Mouse (Mus musculus) B cell, adult 62 days (primary cell): ENCODE measurements around the gene Obox6. TPM values are rescaled to one million over a fixed set of nuclear protein-coding genes. Genes with fewer than 3 reads are reported as not detected.

Experiments used
- total RNA-seq: library from RNA; stranded (reverse); gene quantifications from 4 replicates; pipeline ENCODE4 v1.2.4, GENCODE M21; 2023

The Obox6 gene
- total RNA-seq: not detected in 4 replicates

DNA sequence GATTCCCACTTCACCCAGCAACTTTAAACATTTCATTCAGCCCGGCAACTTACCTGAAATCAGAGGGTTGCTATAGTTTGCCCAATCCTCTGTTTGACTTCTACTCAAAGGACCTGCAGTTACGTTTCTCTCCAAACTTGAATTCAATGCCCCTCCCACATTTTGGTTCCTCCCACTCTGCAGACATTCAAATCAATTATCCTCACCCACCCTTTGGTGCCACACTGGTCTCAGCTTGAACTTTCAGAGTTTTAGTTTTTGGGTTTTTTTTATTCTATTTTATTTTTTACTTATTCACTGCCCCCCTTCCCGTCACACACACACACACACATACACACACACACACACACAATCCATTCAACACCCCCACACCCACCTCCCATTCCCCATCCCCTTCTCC, at the start of gene Obox6:
Obox6 (minus strand) TSS at position 101 of the 400 bp plus-strand sequence.

DNA sequence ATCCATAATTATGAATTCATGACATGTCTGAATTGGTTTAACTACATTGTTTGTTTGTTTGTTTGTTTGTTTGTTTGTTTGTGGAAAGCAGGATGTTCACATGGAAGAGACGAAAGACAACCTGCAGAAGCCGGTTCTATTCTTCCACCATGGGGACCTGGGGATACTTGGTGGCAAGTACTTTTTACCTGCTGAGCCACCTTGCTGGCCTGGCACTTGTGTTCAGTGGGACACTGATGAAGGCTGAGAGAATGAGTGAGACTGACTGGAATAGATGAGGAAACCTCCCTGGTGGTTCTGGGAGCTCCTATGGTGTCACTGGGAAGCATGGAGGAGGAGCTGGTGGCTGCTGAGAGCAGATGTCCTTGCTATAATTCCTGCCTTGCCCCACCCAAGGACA, 42.8 kb upstream of the Obox6 start, which contains the start of gene Crxos:
Crxos (plus strand) TSS at position 301 of the 400 bp plus-strand sequence.

DNA sequence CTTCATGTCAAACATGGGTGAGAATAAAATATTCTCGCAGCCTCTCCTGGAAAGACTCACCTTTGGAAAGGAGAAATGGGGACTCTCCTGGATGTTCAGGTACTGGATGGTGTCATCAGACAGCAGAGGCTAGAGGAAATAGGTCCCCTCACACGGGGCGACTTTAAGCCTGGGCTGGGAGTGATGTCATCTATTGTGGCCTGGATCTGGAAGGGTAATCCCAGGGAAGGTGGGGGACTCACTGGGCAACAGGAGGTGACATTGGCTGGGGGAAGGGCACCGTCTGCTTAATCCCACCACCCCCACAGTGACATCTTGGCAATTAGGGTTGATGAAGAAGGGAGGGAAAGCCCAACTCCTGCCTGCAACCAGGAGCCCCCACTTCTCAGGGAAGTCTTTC, 40.3 kb upstream of the Obox6 start, which contains the start of gene Crx:
Crx (minus strand) TSS at position 213 of the 400 bp plus-strand sequence.

Other genes starting within 250 kb of the Obox6 start
- not detected in 4 replicates for gene Obox3, start 199.8 kb downstream of the Obox6 start, total RNA-seq
- not detected in 4 replicates for gene Obox5, start 89.5 kb downstream of the Obox6 start, total RNA-seq
- not detected in 4 replicates for gene Crx, start 40.3 kb upstream of the Obox6 start, total RNA-seq
- gene Crxos, start 42.9 kb upstream of the Obox6 start, total RNA-seq: not detected in 4 replicates
- 143 to 155 TPM (median 145 TPM) in 4 replicates for gene Selenow, start 82.7 kb upstream of the Obox6 start, total RNA-seq
- gene Nop53, start 106.4 kb upstream of the Obox6 start, total RNA-seq: 471 to 557 TPM (median 497 TPM) in 4 replicates
- gene Ehd2, start 127.9 kb upstream of the Obox6 start, total RNA-seq: 6.9 to 8.8 TPM (median 7.5 TPM) in 4 replicates
- 68.6 to 83.5 TPM (median 74.4 TPM) in 4 replicates for gene Bicra, start 208.2 kb upstream of the Obox6 start, total RNA-seq
- not detected in 4 replicates for gene Zfp541, start 222.1 kb upstream of the Obox6 start, total RNA-seq